Mouse (Mus musculus) small intestine, adult 2 months (tissue): Measurements from ENCODE around the gene Card19. TPM values are rescaled to one million over a fixed set of nuclear protein-coding genes. Genes with fewer than 3 reads are reported as not detected.

ENCODE experiments used
- H3K27ac ChIP-seq: fragments of 200-500 bp; 2 replicates; pipeline ENCODE4 v1.5.1; 2012; ENCODE audit warnings: low read depth, low read length, control low read depth, inconsistent platforms; ENCODE audit not compliant: insufficient read depth
- H3K27me3 ChIP-seq: fragments of 200-500 bp; 2 replicates; pipeline ENCODE4 v1.6.1; 2012; ENCODE audit warnings: mild to moderate bottlenecking, moderate library complexity, low read length, inconsistent platforms; ENCODE audit not compliant: control insufficient read depth, insufficient read depth
- H3K36me3 ChIP-seq: fragments of 200-500 bp; 2 replicates; pipeline ENCODE4 v1.6.1; 2012; ENCODE audit warnings: mild to moderate bottlenecking, low read length, control low read depth, inconsistent platforms; ENCODE audit not compliant: control insufficient read depth, insufficient read depth
- H3K4me1 ChIP-seq: fragments of 200-500 bp; 2 replicates; pipeline ENCODE4 v1.6.1; 2012; ENCODE audit warnings: low read length, inconsistent platforms, mixed read lengths; ENCODE audit not compliant: control insufficient read depth, insufficient read depth, insufficient read length
- H3K4me3 ChIP-seq: fragments of 200-500 bp; 2 replicates; pipeline ENCODE4 v1.5.1; 2012; ENCODE audit warnings: low read depth, mild to moderate bottlenecking, control low read depth, inconsistent platforms, low read length, moderate library complexity
- CTCF ChIP-seq: fragments of 200-500 bp; IDR thresholded peaks from 2 replicates; pipeline ENCODE4 v1.5.1; 2012; ENCODE audit warnings: low read depth, mild to moderate bottlenecking, control low read depth, inconsistent platforms, low read length, moderate library complexity, mixed read lengths; ENCODE audit not compliant: insufficient replicate concordance, insufficient read length; ENCODE audit errors: extremely low read depth
- POLR2A ChIP-seq: fragments of 200-500 bp; IDR thresholded peaks from 2 replicates; pipeline ENCODE4 v1.6.1; 2012; ENCODE audit warnings: low read depth, mild to moderate bottlenecking, control low read depth, inconsistent platforms, low read length, moderate library complexity
- WGBS: fragments of 180-500 bp; shearing (Covaris S2); methylation state at CpG from one replicate; pipeline ENCODE4 v1.1.7; 2018; 5-methylcytosine and 5-hydroxymethylcytosine counted together
- polyA plus RNA-seq: library from polyadenylated mRNA; depleted of rRNA; stranded (reverse); fragments of >200 nt; gene quantifications from 2 replicates; pipeline ENCODE4 v1.2.3, GENCODE M21; 2012

Card19 gene
- polyA plus RNA-seq, 1 experiment, result 237 TPM

- WGBS, result 55% methylated on average over 2 of the region's 2 CpGs
- Histone ChIP-seq H3K4me1 (peaks cover 12% of the 10 kb centered on the region), H3K4me3 (no peak overlapping the region), H3K27me3 (no peaks in the 10 kb centered on the region), H3K36me3 (no peaks in the 10 kb centered on the region), H3K27ac (no peak overlapping the region)
- no peak for TF ChIP-seq POLR2A
- TF ChIP-seq CTCF, result no peak
These were observed 33.8 kb upstream of the Card19 start for GRCm38 (mm10) chr13:49249634-49250033.

- H3K27ac ChIP-seq, result no peak overlapping the region
- no peaks in the 10 kb centered on the region for H3K27me3 ChIP-seq
- H3K36me3 ChIP-seq, result no peaks in the 10 kb centered on the region
- TF ChIP-seq POLR2A (no peak), CTCF (no peak)
- 43% methylated on average over 3 of the region's 3 CpGs for WGBS
- H3K4me1 ChIP-seq, result peaks cover 12% of the 10 kb centered on the region
- no peak overlapping the region for H3K4me3 ChIP-seq
These were observed 33.1 kb upstream of the Card19 start for GRCm38 (mm10) chr13:49248923-49249322.

- peaks cover 12% of the 10 kb centered on the region for H3K4me1 ChIP-seq
- WGBS, result 30% methylated on average over 8 of the region's 8 CpGs
- H3K36me3 ChIP-seq, result no peaks in the 10 kb centered on the region
- no peak within 1 kb of the TSS for H3K27ac ChIP-seq
- TF ChIP-seq POLR2A (no peak), CTCF (no peak)
- H3K4me3 ChIP-seq, result peak within 1 kb of the TSS; percentile 68
- H3K27me3 ChIP-seq, result no peaks in the 10 kb centered on the region
These were observed 32.6 kb upstream of the Card19 start, which contains the start of gene Susd3 for GRCm38 (mm10) chr13:49248467-49248862. Gene Susd3, minus strand, starts transcription at chr13:49248706.

- TF ChIP-seq POLR2A (peak; percentile 35; the same call in 1 of the 2 replicates), CTCF (no peak)
- Histone ChIP-seq H3K4me3 (peak overlapping the region; percentile 68), H3K36me3 (no peaks in the 10 kb centered on the region), H3K27ac (no peak overlapping the region), H3K4me1 (peaks cover 12% of the 10 kb centered on the region), H3K27me3 (no peaks in the 10 kb centered on the region)
- WGBS, result 2% methylated on average over 58 of the region's 58 CpGs
These were observed 32.1 kb upstream of the Card19 start for GRCm38 (mm10) chr13:49247740-49248466.

- TF ChIP-seq CTCF (no peak), POLR2A (no peak)
- Histone ChIP-seq H3K36me3 (no peaks in the 10 kb centered on the region), H3K4me1 (peaks cover 12% of the 10 kb centered on the region), H3K4me3 (peak overlapping the region; percentile 68), H3K27ac (no peak overlapping the region), H3K27me3 (no peaks in the 10 kb centered on the region)
- 48% methylated on average over 12 of the region's 12 CpGs for WGBS
These were observed 31.4 kb upstream of the Card19 start for GRCm38 (mm10) chr13:49247232-49247739.

GRCm38 (mm10) chr13:49246626-49247025, 30.8 kb upstream of the Card19 start:
- Histone ChIP-seq H3K36me3 (no peaks in the 10 kb centered on the region), H3K4me1 (peaks cover 13% of the 10 kb centered on the region), H3K4me3 (no peak overlapping the region), H3K27me3 (no peaks in the 10 kb centered on the region), H3K27ac (no peak overlapping the region)
- no peak for TF ChIP-seq POLR2A
- TF ChIP-seq CTCF, result no peak
- WGBS, result 86% methylated on average over 2 of the region's 2 CpGs

GRCm38 (mm10) chr13:49246011-49246410, 30.2 kb upstream of the Card19 start:
- Histone ChIP-seq H3K27me3 (no peaks in the 10 kb centered on the region), H3K4me3 (no peak overlapping the region), H3K36me3 (no peaks in the 10 kb centered on the region), H3K27ac (no peak overlapping the region), H3K4me1 (peaks cover 13% of the 10 kb centered on the region)
- 60% methylated on average over 3 of the region's 3 CpGs for WGBS
- TF ChIP-seq CTCF (no peak), POLR2A (no peak)

- peaks cover 13% of the 10 kb centered on the region for H3K4me1 ChIP-seq
- WGBS, result 46% methylated on average over 4 of the region's 4 CpGs
- TF ChIP-seq POLR2A, result no peak
- TF ChIP-seq CTCF, result no peak
- H3K36me3 ChIP-seq, result no peaks in the 10 kb centered on the region
- H3K4me3 ChIP-seq, result no peak overlapping the region
- no peaks in the 10 kb centered on the region for H3K27me3 ChIP-seq
- no peak overlapping the region for H3K27ac ChIP-seq
These were observed 29.4 kb upstream of the Card19 start for GRCm38 (mm10) chr13:49245251-49245650.
